Mouse (Mus musculus): ENCODE measurements around the gene Pum1. TPM values are rescaled to one million over a fixed set of nuclear protein-coding genes. Genes with fewer than 3 reads are reported as not detected.

The Pum1 gene
- polyA plus RNA-seq, 1 experiment: 48.4 TPM

GRCm38 (mm10) chr4:130640031-130640717 lies 22.9 kb upstream of the Pum1 start:
- Histone ChIP-seq H3K4me1 (ENCODE audit: control insufficient read depth, insufficient read depth, insufficient read length, low read length) (peaks cover 28% of the 10 kb centered on the region), H3K4me3 (ENCODE audit: low read depth, low read length) (no peak overlapping the region), H3K27me3 (ENCODE audit: control insufficient read depth, insufficient read depth, low read length) (no peaks in the 10 kb centered on the region), H3K27ac (ENCODE audit: insufficient read depth, low read depth, low read length) (peak overlapping the region; percentile 90), H3K36me3 (ENCODE audit: control insufficient read depth, insufficient read depth, low read length) (no peaks in the 10 kb centered on the region)
- TF ChIP-seq POLR2A (IDR thresholded peaks at IDR 0.05; ENCODE audit: low read depth, low read length) (no peak), CTCF (IDR thresholded peaks at IDR 0.05; ENCODE audit: extremely low read depth, insufficient read length, insufficient replicate concordance, low read depth, low read length) (no peak)
- whole genome bisulfite sequencing: 32% methylated on average over 9 of the region's 9 CpGs

- Histone ChIP-seq H3K27ac (ENCODE audit: insufficient read depth, low read depth, low read length) (no peak overlapping the region), H3K36me3 (ENCODE audit: control insufficient read depth, insufficient read depth, low read length) (no peaks in the 10 kb centered on the region), H3K4me1 (ENCODE audit: control insufficient read depth, insufficient read depth, insufficient read length, low read length) (peaks cover 26% of the 10 kb centered on the region), H3K27me3 (ENCODE audit: control insufficient read depth, insufficient read depth, low read length) (no peaks in the 10 kb centered on the region), H3K4me3 (ENCODE audit: low read depth, low read length) (no peak overlapping the region)
- WGBS: 73% methylated on average over 5 of the region's 5 CpGs
- no peak for TF ChIP-seq CTCF (IDR thresholded peaks at IDR 0.05; ENCODE audit: extremely low read depth, insufficient read length, insufficient replicate concordance, low read depth, low read length)
- no peak for TF ChIP-seq POLR2A (IDR thresholded peaks at IDR 0.05; ENCODE audit: low read depth, low read length)
Measured at GRCm38 (mm10) chr4:130642468-130642867, 20.7 kb upstream of the Pum1 start.

- no peak overlapping the region for H3K27ac ChIP-seq (ENCODE audit: insufficient read depth, low read depth, low read length)
- WGBS: 94% methylated on average over 1 of the region's 1 CpGs
- H3K4me3 ChIP-seq (ENCODE audit: low read depth, low read length): no peak overlapping the region
- no peaks in the 10 kb centered on the region for H3K27me3 ChIP-seq (ENCODE audit: control insufficient read depth, insufficient read depth, low read length)
- TF ChIP-seq CTCF (IDR thresholded peaks at IDR 0.05; ENCODE audit: extremely low read depth, insufficient read length, insufficient replicate concordance, low read depth, low read length) (no peak), POLR2A (IDR thresholded peaks at IDR 0.05; ENCODE audit: low read depth, low read length) (no peak)
- peaks cover 11% of the 10 kb centered on the region; the same call in 1 of the 2 replicates for H3K4me1 ChIP-seq (ENCODE audit: control insufficient read depth, insufficient read depth, insufficient read length, low read length)
- H3K36me3 ChIP-seq (ENCODE audit: control insufficient read depth, insufficient read depth, low read length): no peaks in the 10 kb centered on the region
Measured at GRCm38 (mm10) chr4:130645426-130645825, 17.7 kb upstream of the Pum1 start.

GRCm38 (mm10) chr4:130651286-130651685 lies 11.8 kb upstream of the Pum1 start:
- Histone ChIP-seq H3K27me3 (ENCODE audit: control insufficient read depth, insufficient read depth, low read length) (no peaks in the 10 kb centered on the region), H3K27ac (ENCODE audit: insufficient read depth, low read depth, low read length) (no peak overlapping the region), H3K4me1 (ENCODE audit: control insufficient read depth, insufficient read depth, insufficient read length, low read length) (peaks cover 9% of the 10 kb centered on the region; the same call in 1 of the 2 replicates), H3K36me3 (ENCODE audit: control insufficient read depth, insufficient read depth, low read length) (no peaks in the 10 kb centered on the region), H3K4me3 (ENCODE audit: low read depth, low read length) (no peak overlapping the region)
- TF ChIP-seq CTCF (IDR thresholded peaks at IDR 0.05; ENCODE audit: extremely low read depth, insufficient read length, insufficient replicate concordance, low read depth, low read length) (no peak), POLR2A (IDR thresholded peaks at IDR 0.05; ENCODE audit: low read depth, low read length) (no peak)
- WGBS: 86% methylated on average over 4 of the region's 4 CpGs

- WGBS: 87% methylated on average over 4 of the region's 4 CpGs
- no peaks in the 10 kb centered on the region for H3K36me3 ChIP-seq (ENCODE audit: control insufficient read depth, insufficient read depth, low read length)
- H3K4me3 ChIP-seq (ENCODE audit: low read depth, low read length): no peak overlapping the region
- peaks cover 7% of the 10 kb centered on the region; the same call in 1 of the 2 replicates for H3K4me1 ChIP-seq (ENCODE audit: control insufficient read depth, insufficient read depth, insufficient read length, low read length)
- TF ChIP-seq CTCF (IDR thresholded peaks at IDR 0.05; ENCODE audit: extremely low read depth, insufficient read length, insufficient replicate concordance, low read depth, low read length) (no peak), POLR2A (IDR thresholded peaks at IDR 0.05; ENCODE audit: low read depth, low read length) (no peak)
- H3K27me3 ChIP-seq (ENCODE audit: control insufficient read depth, insufficient read depth, low read length): no peaks in the 10 kb centered on the region
- no peak overlapping the region for H3K27ac ChIP-seq (ENCODE audit: insufficient read depth, low read depth, low read length)
Measured at GRCm38 (mm10) chr4:130652546-130652945, 10.6 kb upstream of the Pum1 start.

- TF ChIP-seq CTCF (IDR thresholded peaks at IDR 0.05; ENCODE audit: extremely low read depth, insufficient read length, insufficient replicate concordance, low read depth, low read length) (no peak), POLR2A (IDR thresholded peaks at IDR 0.05; ENCODE audit: low read depth, low read length) (no peak)
- H3K27ac ChIP-seq (ENCODE audit: insufficient read depth, low read depth, low read length): no peak overlapping the region
- H3K4me3 ChIP-seq (ENCODE audit: low read depth, low read length): no peak overlapping the region
- 30% methylated on average over 1 of the region's 1 CpGs for WGBS
- H3K4me1 ChIP-seq (ENCODE audit: control insufficient read depth, insufficient read depth, insufficient read length, low read length): peaks cover 6% of the 10 kb centered on the region; the same call in 1 of the 2 replicates
- no peaks in the 10 kb centered on the region for H3K36me3 ChIP-seq (ENCODE audit: control insufficient read depth, insufficient read depth, low read length)
- no peaks in the 10 kb centered on the region for H3K27me3 ChIP-seq (ENCODE audit: control insufficient read depth, insufficient read depth, low read length)
Measured at GRCm38 (mm10) chr4:130657820-130658565, 5.1 kb upstream of the Pum1 start.

GRCm38 (mm10) chr4:130659470-130659869 lies 3.7 kb upstream of the Pum1 start:
- Histone ChIP-seq H3K27me3 (ENCODE audit: control insufficient read depth, insufficient read depth, low read length) (no peaks in the 10 kb centered on the region), H3K27ac (ENCODE audit: insufficient read depth, low read depth, low read length) (no peak overlapping the region)
- 93% methylated on average over 6 of the region's 6 CpGs for WGBS

More at GRCm38 (mm10) chr4:130659470-130659869, 3.7 kb upstream of the Pum1 start:
- no peaks in the 10 kb centered on the region for H3K36me3 ChIP-seq (ENCODE audit: control insufficient read depth, insufficient read depth, low read length)
- H3K4me1 ChIP-seq (ENCODE audit: control insufficient read depth, insufficient read depth, insufficient read length, low read length): peaks cover 6% of the 10 kb centered on the region; the same call in 1 of the 2 replicates
- H3K4me3 ChIP-seq (ENCODE audit: low read depth, low read length): no peak overlapping the region
- TF ChIP-seq CTCF (IDR thresholded peaks at IDR 0.05; ENCODE audit: extremely low read depth, insufficient read length, insufficient replicate concordance, low read depth, low read length): no peak
- TF ChIP-seq POLR2A (IDR thresholded peaks at IDR 0.05; ENCODE audit: low read depth, low read length): no peak

All from small intestine, adult 2 months (tissue).